Mouse (Mus musculus) ES-E14 (cell line): Measurements from ENCODE around the gene Nfatc4.

Experiments used
- CHD2 ChIP-seq: IDR thresholded peaks from 2 replicates; pipeline ENCODE4 v1.6.1; 2014; ENCODE audit warnings: mild to moderate bottlenecking, low read depth, low read length, inconsistent platforms
- HCFC1 ChIP-seq: IDR thresholded peaks from 2 replicates; pipeline ENCODE4 v1.6.1; 2012; ENCODE audit warnings: low read length, inconsistent platforms, borderline replicate concordance; ENCODE audit not compliant: insufficient read depth
- MAFK ChIP-seq: IDR thresholded peaks from 2 replicates; pipeline ENCODE4 v1.6.1; 2014; ENCODE audit warnings: mild to moderate bottlenecking, low read depth, low read length, inconsistent platforms; ENCODE audit not compliant: insufficient read depth
- ZC3H11A ChIP-seq: IDR thresholded peaks from 2 replicates; pipeline ENCODE4 v1.6.1; 2012; ENCODE audit warnings: low read depth, mild to moderate bottlenecking, inconsistent platforms, low read length, borderline replicate concordance
- ZNF384 ChIP-seq: IDR thresholded peaks from 2 replicates; pipeline ENCODE4 v1.6.1; 2012; ENCODE audit warnings: low read depth, low read length, inconsistent platforms

DNA sequence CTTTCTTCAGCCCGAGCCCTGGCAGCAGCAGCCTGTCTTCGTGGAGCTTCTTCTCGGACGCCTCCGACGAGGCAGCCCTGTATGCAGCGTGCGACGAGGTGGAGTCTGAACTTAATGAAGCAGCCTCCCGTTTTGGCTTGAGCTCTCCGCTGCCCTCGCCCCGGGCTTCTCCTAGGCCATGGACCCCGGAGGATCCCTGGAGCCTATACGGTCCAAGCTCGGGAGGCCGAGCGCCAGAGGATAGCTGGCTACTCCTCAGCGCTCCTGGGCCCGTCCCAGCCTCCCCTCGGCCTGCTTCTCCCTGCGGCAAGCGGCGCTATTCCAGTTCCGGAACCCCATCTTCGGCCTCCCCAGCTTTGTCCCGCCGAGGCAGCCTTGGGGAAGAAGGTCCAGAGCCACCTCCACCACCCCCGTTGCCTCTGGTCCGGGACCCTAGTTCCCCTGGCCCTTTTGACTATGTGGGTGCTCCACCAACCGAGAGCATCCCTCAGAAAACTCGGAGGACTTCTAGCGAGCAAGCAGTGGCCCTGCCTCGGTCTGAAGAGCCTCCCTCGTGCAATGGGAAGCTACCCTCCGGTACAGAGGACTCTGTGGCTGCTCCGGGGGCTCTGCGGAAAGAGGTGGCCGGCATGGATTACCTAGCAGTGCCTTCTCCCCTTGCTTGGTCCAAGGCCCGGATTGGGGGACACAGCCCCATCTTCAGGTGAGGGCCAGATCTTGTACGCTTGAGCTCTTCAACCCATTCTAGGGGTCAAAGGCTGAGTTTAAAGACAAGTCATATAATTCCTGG lies 3.8 kb downstream of the Nfatc4 start:
- TF ChIP-seq ZC3H11A = no peak
- TF ChIP-seq HCFC1 = no peak
- TF ChIP-seq ZNF384 = no peak
- TF ChIP-seq MAFK = no peak
- no peak for TF ChIP-seq CHD2
